Mouse (Mus musculus): ENCODE measurements around the gene Iqch.

GRCm38 (mm10) chr9:63608006-63608405, 5.7 kb upstream of the Iqch start:
- TF ChIP-seq POLR2A (IDR thresholded peaks at IDR 0.05; ENCODE audit: insufficient read depth, low read depth, low read length) (no peak), CTCF (IDR thresholded peaks at IDR 0.05) (no peak)

All from heart, adult 2 months (tissue).